In genomic region chr3:96445436-96445835, GRCm38 (mm10) we compare ENCODE assay signal across 21 mouse cellular contexts. TPM values are rescaled to one million over a fixed set of nuclear protein-coding genes. Genes with fewer than 3 reads are reported as not detected.
"Had no signal": no experiment of that assay in that cellular context is flagged by ENCODE, and none has a peak within 500 bp of the region (broad histone marks: within the 10 kb centered on the region; RNA-seq: fewer than 3 reads in every experiment).

No protein-coding gene starts in this region.

- H3K9me3 ChIP-seq: neural tube, embryonic 13.5 days; neural tube, embryonic 15.5 days; stomach, embryonic 15.5 days had no signal

- H3K9ac ChIP-seq: neural tube, embryonic 13.5 days; neural tube, embryonic 15.5 days; stomach, embryonic 15.5 days had no signal

- DNase-seq: retina, postnatal 1 day; right cerebral cortex, adult 18-20 months; right cerebral cortex, postnatal 14 days; right cerebral cortex, postnatal 25 days; right cerebral cortex, postnatal 4 days; spleen, adult 18-20 months; thymus, adult 18-20 months; thymus, adult 2 months; thymus, postnatal 14 days; thymus, postnatal 25 days; thymus, postnatal 36 days; thymus, postnatal 4 days had no signal

- H3K27ac ChIP-seq: neural tube, embryonic 13.5 days; neural tube, embryonic 15.5 days; stomach, embryonic 15.5 days; stomach, postnatal 0 days had no signal

- H3K4me3 ChIP-seq: neural tube, embryonic 13.5 days; neural tube, embryonic 15.5 days; stomach, embryonic 15.5 days had no signal

- H3K4me2 ChIP-seq: neural tube, embryonic 13.5 days; neural tube, embryonic 15.5 days; stomach, embryonic 15.5 days had no signal

- H3K36me3 ChIP-seq: neural tube, embryonic 13.5 days; neural tube, embryonic 15.5 days; stomach, embryonic 15.5 days had no signal

RNA-seq across cellular contexts. Expression of gene BC107364, which starts 6.7 kb away (rescaled TPM):
- total RNA-seq: neutrophil, adult 5-6 weeks had no signal
- polyA plus RNA-seq: neural tube, embryonic 13.5 days; neural tube, embryonic 14.5 days; neural tube, embryonic 15.5 days; small intestine, adult 2 months; spleen, adult 2 months; stomach, embryonic 14.5 days had no signal
